Mouse (Mus musculus) gastrocnemius, postnatal 14 days (tissue): ENCODE data around the gene Als2cr12. TPM values are rescaled to one million over a fixed set of nuclear protein-coding genes. Genes with fewer than 3 reads are reported as not detected.
A peak's percentile ranks its signal among the peaks of the same experiment; 100 is the strongest.
"Not testable (repeated sequence)": the region's sequence is repeated elsewhere in the genome, so short reads cannot be mapped to it uniquely, and the experiment has no call there.

Experiments
- DNase-seq: peaks from one replicate; pipeline ENCODE4 v3.0.0; 2021; ENCODE audit warnings: mixed read lengths
- intact Hi-C: fragments of 180-260 bp; cut with DNase I; formaldehyde crosslinking; loops from one replicate; pipeline ENCODE4 v1.15.1; 2025; ENCODE audit warnings: low total_unique reads
- total RNA-seq, 2 experiments: library from RNA; stranded (reverse); gene quantifications; 2 replicates each; pipeline ENCODE4 v1.2.3; 2021

The Als2cr12 gene
- total RNA-seq, 2 experiments from 2014 or later = not detected

- not testable (repeated sequence) for DNase-seq
- intact Hi-C loops = loop anchor here (5.0 kb wide), 1 partner anchor 200 kb away; no protein-coding TSS in a partner anchor
These were observed 1.8 kb upstream of the Als2cr12 start for GRCm38 (mm10) chr1:58697607-58698006.

GRCm38 (mm10) chr1:58693696-58694095, 2.1 kb downstream of the Als2cr12 start:
- intact Hi-C loops = no loop called here
- no peak for DNase-seq

- DNase-seq, intact Hi-C loops: not testable (repeated sequence)
These were observed 4.1 kb downstream of the Als2cr12 start for GRCm38 (mm10) chr1:58691718-58692117.

DNA sequence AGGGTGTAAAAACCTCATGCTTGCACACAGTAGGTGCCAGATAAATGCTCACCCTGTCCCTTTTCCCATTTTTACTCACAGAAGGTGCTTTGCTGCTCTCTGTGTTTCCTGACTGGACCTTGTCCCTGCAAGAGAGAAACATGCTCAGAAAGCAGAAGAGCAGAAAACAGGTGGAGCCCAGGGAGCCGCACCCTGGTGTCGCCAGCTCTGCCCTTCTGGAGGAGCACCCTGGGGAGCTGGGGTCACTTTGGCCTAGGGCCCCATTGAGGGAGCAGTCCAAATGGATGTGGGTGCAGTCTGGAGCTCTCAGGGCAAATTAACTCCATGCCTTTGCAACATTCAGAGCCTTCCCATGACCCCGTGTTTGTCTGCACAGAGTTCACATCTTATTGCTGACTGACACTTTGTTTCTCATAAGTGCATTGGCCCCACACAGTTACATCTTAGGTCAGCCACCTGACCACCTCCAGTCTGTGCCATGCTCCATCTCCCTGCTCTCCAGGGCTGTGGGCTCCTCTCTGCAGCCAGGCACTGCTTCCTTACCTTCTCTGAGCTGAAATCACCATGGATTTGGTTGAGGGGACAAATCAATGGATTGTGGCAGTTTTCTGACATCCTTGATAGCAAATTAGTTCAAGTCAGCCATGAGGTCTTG, 4.8 kb downstream of the Als2cr12 start:
- intact Hi-C loops, DNase-seq: not testable (repeated sequence)

- DNase-seq = no peak
- intact Hi-C loops = no loop called here
These were observed 5.6 kb downstream of the Als2cr12 start for GRCm38 (mm10) chr1:58690006-58690744.

GRCm38 (mm10) chr1:58689426-58689825, 6.4 kb downstream of the Als2cr12 start:
- intact Hi-C loops = no loop called here
- DNase-seq = no peak

GRCm38 (mm10) chr1:58678412-58678811, 17.4 kb downstream of the Als2cr12 start:
- DNase-seq, intact Hi-C loops: not testable (repeated sequence)

DNA sequence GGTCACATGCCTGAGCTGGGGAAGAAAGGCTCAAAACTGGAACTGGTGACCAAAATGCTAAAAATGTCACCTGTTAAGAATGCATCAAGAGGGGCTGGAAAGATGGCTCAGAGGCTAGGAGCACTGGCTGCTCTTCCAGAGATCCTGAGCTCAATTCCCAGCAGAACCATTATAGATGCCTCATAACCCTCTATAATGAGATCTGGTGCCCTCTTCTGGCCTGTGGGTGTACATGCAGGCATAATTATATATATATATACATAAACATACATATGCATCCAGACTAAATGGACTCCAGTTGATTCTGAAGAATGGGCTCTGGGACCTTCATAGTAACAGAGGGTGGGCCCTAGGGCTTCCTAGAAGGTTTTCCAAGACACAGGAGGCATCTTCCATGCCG, 18.2 kb downstream of the Als2cr12 start:
- intact Hi-C loops = no loop called here
- peak; percentile 13 for DNase-seq

DNA sequence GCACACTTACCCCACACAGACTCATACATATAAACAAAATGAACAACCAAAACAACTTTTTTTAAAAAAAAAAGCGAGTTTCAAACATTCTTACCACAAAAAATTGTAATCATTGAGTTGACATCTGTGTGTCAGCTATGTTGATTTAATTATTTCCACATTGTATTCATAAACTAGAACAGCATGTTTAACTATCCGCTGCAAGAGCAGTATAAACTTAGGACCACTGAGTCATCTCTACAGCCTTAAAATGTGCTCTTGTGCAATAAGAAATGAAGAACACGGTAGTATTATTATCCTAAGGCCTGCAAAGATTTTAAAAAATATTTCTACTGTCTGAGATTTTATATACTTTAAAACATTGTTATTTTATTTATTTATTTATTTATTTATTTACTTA, 20.8 kb downstream of the Als2cr12 start:
- no peak for DNase-seq
- intact Hi-C loops = no loop called here

DNA sequence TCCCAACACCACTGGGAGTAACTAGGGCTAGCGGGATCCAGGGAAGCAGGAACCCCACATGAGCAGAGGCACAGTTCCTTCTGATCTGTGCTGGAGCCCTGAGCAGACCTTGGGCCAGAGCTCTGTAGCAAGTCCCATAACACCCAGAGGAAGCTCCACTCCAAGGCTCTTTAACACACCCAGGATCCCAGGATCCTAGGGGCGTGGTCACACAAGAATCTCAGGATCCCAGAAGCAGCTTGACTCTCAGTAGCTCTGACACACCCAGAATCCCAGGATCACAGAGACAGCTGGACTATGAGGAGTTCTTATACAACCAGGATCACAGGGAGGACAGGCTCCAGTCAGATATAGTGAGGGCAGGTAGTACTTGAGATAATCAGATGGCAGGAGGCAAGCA, 23.7 kb downstream of the Als2cr12 start:
- intact Hi-C loops = no loop called here
- no peak for DNase-seq

GRCm38 (mm10) chr1:58669635-58670034, 26.2 kb downstream of the Als2cr12 start:
- DNase-seq, intact Hi-C loops: not testable (repeated sequence)

- DNase-seq = no peak
- intact Hi-C loops = no loop called here
These were observed 27.6 kb downstream of the Als2cr12 start for GRCm38 (mm10) chr1:58668191-58668590.

DNA sequence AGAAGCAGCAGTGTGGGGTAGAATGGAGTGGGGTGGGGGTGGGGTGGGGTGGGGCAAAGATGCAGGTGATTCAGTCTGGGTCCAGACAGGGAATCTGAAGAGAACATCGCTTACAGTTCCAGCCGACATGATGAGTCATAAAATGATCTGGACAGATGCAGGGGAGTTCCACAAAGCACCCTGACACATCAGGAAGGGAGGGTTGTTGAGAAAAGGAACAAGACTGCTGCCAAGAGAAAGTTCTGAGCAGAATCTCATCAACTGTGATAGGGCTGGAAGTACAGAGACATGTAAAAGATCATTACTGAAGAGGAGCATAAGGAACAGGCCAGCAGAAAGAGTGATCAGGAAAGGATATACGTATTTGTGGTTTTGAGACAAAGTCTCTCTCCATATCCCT, 32.4 kb downstream of the Als2cr12 start:
- DNase-seq, intact Hi-C loops: not testable (repeated sequence)

- intact Hi-C loops, DNase-seq: not testable (repeated sequence)
These were observed 33.1 kb downstream of the Als2cr12 start for GRCm38 (mm10) chr1:58662671-58663070.

GRCm38 (mm10) chr1:58652480-58653403, 43.0 kb downstream of the Als2cr12 start:
- intact Hi-C loops = no loop called here
- peak; percentile 65 for DNase-seq

DNA sequence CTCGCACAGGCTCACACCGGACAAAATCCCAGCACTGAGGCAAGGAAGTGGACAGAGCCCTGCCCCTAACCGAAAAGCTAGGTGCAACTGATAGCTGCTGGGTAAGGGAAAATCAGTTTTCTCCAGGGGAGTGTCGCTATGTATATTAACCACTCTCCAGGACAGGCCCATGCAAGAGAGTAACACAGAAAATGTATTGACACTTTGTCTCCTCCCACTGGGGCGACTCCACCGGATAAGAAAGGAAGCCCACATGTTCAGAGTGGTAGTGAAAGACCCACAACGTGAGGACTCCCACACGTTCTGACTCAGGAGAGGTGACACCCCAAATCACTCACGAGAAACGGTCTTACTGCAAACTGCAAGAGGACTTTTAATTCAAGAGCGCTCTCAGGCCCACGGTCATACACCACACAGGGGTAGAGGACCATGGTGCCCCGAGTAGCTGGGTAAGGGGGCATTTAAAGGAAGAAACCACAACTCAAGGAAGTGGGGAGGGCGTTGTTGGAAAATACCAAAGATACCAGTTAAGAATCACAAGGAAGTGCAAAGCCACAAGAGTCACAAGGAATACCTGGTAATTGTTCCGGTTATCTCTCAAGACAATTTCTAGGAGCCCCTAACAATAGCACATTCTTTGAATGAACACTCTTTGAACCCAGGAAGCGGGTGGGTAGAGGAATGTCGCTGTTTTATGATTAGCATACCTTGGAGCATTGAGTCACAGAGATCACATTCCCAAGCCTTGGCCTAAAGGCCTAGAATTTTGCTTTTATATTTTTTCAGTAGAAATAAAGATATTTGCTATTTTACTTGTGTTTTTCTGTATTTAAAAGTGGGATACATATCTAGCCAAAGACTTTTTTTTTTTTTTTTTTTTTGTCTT, 44.0 kb downstream of the Als2cr12 start:
- DNase-seq = not testable (repeated sequence)

DNA sequence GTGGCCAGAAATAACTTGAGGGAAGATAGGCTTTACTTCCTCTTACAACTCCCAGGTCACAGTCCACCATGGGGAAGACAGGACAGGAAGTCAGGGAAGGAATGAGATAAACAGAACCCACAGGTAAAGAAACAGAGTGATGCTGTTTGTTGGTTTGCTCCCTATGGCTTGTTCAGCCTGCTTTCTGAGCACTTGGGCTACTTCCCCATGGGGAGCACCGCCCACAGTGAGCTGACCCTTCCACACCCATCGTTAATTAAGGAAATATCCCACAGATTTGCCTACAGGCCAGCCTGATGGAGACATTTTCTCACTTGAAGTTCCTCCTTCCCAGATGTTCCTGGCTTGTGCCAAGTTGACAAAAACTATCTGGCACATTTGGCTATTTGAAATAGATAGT, 66.9 kb downstream of the Als2cr12 start:
- DNase-seq, intact Hi-C loops: not testable (repeated sequence)

More for the DNA sequence above, 44.0 kb downstream of the Als2cr12 start:
- intact Hi-C loops = not testable (repeated sequence)

DNA sequence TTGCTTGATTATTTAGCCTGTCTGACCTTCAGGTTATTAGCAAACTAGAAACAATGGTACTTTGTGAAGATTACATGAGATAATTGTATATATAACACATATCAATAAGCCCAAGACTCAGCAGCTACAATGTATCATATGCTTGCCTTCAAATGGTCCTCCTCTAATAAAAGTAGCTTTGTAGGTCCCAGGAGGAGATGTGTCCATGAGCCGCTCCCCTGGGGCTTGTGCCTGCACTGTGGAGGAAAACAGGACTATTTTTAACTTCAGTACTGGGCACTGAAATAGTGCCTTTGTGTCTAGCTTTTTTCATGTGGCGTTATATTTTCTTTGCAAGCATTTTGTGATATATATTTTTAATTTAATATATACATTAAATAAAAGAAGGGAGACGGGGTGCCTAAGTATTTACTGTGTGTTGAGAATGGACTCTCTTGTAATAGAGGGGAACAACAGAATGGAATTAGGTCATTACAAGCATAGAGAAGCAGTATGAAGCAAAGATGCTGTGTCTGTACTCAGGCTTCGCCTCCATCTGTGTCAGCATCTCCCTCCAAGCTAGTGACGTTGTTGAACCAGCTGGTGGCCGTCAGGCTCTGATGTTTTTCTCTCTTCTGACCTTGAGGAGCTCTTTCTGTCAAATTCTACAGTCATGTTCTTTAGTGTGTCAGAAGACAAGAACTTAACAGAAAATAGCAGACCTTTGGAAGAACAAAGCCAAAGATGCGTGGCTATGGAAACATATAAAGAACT, 73.6 kb downstream of the Als2cr12 start:
- intact Hi-C loops = no loop called here
- no peak for DNase-seq
